Mouse (Mus musculus) adrenal gland, adult 8-10 months (tissue): ENCODE results near the gene Ugdh. TPM values are rescaled to one million over a fixed set of nuclear protein-coding genes. Genes with fewer than 3 reads are reported as not detected.

Source experiments
- total RNA-seq, 4 experiments: library from RNA; stranded (reverse); gene quantifications; 2 replicates each; pipeline ENCODE4 v1.2.4; 2022

Gene Ugdh
- total RNA-seq, 4 experiments from 2014 or later, result 68.1 to 84.6 (median 74.7) TPM

Other genes with a start within 250 kb of the Ugdh start
- gene Wdr19, start 236.3 kb downstream of the Ugdh start, total RNA-seq, result 10 to 100 TPM; 10.9 to 21.2 (median 13.8) TPM
- 10 to 100 TPM; 49.3 to 58.4 (median 53.8) TPM for gene Rfc1, start 100.3 kb downstream of the Ugdh start, total RNA-seq
- gene Klb, start 87.6 kb downstream of the Ugdh start, total RNA-seq, result 1 to 10 TPM in 3 of 4 experiments, under 1 TPM in 1; 0.80 to 6.0 (median 4.5) TPM
- gene Rpl9, start 44.5 kb downstream of the Ugdh start, total RNA-seq, result 1,000 to 10,000 TPM in 3 of 4 experiments, 100 to 1,000 TPM in 1; 977 to 1,080 (median 1,050) TPM
- gene Lias, start 44.5 kb downstream of the Ugdh start, total RNA-seq, result 10 to 100 TPM; 51.2 to 69.4 (median 58.5) TPM
- 10 to 100 TPM in 1 of 4 experiments, 1 to 10 TPM in 2, not detected in 1; 3.6 to 12.4 (median 6.2) TPM for gene Gm43552, start 56.9 kb upstream of the Ugdh start, total RNA-seq
- gene Smim14, start 101.2 kb upstream of the Ugdh start, total RNA-seq, result 100 to 1,000 TPM; 187 to 201 (median 193) TPM
- 10 to 100 TPM; 65.6 to 84.9 (median 75.1) TPM for gene Ube2k, start 101.3 kb upstream of the Ugdh start, total RNA-seq